Comparison of ENCODE assay signal across 14 mouse cellular contexts in the genomic region with DNA sequence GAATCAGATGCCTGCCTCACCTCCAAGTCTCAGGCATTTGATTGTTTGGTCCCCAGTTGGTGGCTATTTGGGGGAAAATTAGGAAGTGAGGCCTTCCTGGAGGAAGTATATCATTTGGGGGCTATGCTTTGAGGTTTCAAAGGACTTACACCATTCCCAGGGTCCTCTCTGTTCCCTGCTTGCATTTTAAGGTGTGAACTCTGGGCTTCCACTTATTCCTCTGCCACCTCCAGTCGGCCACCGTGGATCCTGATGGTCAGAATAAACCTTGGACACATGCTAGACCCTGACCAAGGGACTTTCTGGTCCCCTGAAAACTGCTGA. TPM values are rescaled to one million over a fixed set of nuclear protein-coding genes. Genes with fewer than 3 reads are reported as not detected.
"Had no signal": no experiment of that assay in that cellular context is flagged by ENCODE, and none has a peak within 500 bp of the region (broad histone marks: within the 10 kb centered on the region; RNA-seq: fewer than 3 reads in every experiment).

No protein-coding gene starts in this region.

- H3K9me3 ChIP-seq: lung, embryonic 15.5 days had no signal

- H3K4me3 ChIP-seq: lung, embryonic 15.5 days had no signal

- H3K9ac ChIP-seq: liver, embryonic 14.5 days; lung, embryonic 15.5 days had no signal

- DNase-seq: kidney, adult 9 months; kidney, postnatal 14 days; kidney, postnatal 4 days; layer of hippocampus, adult 9-11 months; lung, adult 18-20 months; lung, postnatal 10 days; lung, postnatal 36 days; midbrain, embryonic 14.5 days; thymus, adult 18-20 months had no signal

- H3K4me2 ChIP-seq: lung, embryonic 15.5 days; midbrain, embryonic 11.5 days had no signal

- H3K27ac ChIP-seq: liver, embryonic 14.5 days; lung, embryonic 15.5 days had no signal

- H3K36me3 ChIP-seq: lung, embryonic 15.5 days had no signal

RNA-seq across cellular contexts. Expression of a gene that starts 6.1 kb away (rescaled TPM):
- total RNA-seq: liver, adult 2 months had no signal
- polyA plus RNA-seq: liver, adult 2 months had no signal

RNA-seq across cellular contexts. Expression of a gene that starts 6.2 kb away (rescaled TPM):
- total RNA-seq: megakaryocyte-erythroid progenitor cell, adult 5-6 weeks had no signal
